Mouse (Mus musculus): ENCODE results near the gene Tpi1. TPM values are rescaled to one million over a fixed set of nuclear protein-coding genes. Genes with fewer than 3 reads are reported as not detected.
"Not testable (repeated sequence)": the region's sequence is repeated elsewhere in the genome, so short reads cannot be mapped to it uniquely, and the experiment has no call there.

Tpi1 gene
- total RNA-seq, 1 experiment from 2014 or later = 387 TPM

- DNase-seq = peak; percentile 86
These were observed 4.9 kb downstream of the Tpi1 start for GRCm38 (mm10) chr6:124809052-124809774.

DNA sequence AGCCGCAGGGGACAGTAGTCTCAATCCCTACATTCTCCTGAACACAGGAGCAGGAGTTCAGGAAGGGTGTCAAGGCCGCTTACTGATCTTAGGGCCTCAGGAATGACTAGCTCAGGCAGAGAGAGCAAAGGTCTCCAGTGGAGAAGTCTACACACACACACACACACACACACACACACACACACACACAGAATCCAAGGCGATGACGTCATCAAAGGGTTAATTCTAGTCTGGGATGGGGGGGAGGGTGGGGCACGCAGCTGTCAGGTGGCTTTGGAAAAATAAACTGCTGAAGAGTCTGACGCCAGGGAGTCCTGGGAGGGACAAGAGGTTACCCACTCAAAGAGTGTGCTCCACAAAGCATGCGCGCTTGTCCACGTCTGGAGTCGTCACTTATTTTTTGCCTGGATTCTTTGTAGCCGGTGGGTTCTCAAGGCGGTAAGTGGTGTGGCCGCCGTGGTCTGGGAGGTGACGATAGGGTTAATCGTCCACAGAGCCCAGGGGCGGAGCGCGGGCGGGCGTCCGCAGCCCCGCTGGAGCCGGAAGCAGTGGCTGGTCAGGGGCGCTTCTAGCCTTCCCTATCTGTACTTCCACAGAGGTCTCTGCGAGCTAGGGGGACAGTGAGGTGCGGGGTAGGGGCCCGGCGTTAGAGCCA lies 5.6 kb downstream of the Tpi1 start, which contains the start of gene Spsb2:
Spsb2 (plus strand) TSS at position 304 of the 655 bp plus-strand sequence.
- DNase-seq = peak; percentile 82

DNA sequence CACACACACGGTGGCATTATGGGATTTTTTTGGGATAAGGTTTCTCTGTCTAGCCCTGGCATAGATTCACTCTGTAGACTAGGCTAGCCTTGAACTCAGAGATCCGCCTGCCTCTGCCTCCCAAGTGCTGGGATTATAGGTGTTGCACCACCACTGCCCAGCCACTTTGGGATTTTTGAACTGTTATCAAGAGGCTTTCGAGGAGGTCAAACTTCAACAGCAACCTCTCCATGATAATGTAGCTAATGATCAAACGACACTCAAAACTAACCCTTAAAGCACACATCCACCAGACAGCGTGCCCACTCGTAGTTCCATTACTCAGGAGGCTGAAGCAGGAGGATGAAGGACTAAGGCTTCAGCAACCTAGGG lies 6.1 kb downstream of the Tpi1 start:
- no peak for DNase-seq

DNA sequence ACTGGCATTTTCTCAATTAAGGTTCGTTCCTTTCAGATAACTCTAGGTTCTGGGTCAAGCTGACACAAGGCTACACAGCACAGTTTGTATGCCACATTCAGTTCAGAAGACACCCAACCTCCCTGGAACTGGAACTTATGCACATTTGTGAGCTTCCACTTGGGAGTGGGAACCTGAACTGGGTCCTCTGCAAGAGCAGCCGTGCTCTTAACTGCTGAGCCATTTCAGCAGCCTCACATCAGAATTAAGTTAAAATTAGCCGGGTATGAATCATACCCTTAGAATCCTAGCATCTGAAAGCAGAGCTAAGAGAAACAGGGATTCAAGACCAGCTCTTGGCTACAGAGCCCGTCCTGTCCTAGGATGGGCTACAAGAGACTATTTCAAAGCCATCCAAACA lies 6.7 kb downstream of the Tpi1 start:
- DNase-seq = no peak

DNA sequence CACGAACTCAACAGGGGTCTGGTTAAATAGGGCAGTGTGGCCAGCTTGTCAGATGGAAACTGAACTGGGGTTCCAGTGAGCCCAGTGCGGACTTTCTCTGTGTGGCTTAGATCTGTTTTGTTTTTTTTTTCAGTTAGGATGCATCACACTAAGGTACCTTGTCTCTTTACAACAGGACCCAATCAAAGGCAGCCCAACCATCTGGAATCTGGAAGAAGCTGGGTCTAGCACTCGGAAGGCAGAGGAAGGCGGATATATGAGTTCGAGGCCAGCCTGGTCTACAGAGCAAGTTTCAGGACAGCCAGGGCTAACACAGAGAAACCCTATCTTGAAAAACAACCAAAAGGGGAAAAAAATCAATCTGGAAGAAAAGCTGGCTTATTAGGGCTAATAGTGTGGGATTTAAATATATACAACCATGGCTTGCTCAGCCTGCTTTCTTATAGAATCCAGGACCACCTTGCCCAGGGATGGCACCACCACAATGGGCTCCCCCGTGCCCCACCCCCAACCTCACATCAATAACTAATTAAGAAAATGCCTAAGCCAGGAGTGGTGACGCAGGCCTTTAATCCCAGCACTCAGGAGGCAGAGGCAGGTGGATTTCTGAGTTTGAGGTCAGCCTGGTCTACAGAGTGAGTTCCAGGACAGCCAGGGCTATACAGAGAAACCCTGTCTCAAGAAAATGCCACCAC lies 7.5 kb downstream of the Tpi1 start:
- DNase-seq = no peak

GRCm38 (mm10) chr6:124805341-124806321 lies 8.5 kb downstream of the Tpi1 start:
- peak; percentile 97 for DNase-seq

GRCm38 (mm10) chr6:124804341-124804740 lies 9.8 kb downstream of the Tpi1 start:
- DNase-seq = no peak

GRCm38 (mm10) chr6:124803691-124804090 lies 10.4 kb downstream of the Tpi1 start:
- not testable (repeated sequence) for DNase-seq

DNA sequence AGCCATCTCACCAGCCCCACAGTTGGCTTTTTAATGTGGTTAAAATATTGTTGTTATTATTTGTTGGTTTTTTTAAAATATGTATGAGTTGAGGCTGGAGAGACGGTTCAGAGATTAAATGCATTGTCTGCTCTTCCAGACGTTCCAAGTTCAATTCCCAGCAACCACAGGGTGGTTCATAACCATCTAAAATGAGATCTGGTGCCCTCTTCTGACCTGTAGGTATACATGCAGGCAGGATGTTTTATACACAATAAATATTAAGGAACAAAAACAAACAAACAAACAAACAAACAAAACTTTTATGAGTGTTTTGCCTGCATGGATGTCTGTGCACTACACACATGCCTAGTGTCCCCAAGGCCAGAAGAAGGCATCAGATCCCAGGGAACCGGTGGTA lies 11.0 kb downstream of the Tpi1 start:
- no peak for DNase-seq

DNA sequence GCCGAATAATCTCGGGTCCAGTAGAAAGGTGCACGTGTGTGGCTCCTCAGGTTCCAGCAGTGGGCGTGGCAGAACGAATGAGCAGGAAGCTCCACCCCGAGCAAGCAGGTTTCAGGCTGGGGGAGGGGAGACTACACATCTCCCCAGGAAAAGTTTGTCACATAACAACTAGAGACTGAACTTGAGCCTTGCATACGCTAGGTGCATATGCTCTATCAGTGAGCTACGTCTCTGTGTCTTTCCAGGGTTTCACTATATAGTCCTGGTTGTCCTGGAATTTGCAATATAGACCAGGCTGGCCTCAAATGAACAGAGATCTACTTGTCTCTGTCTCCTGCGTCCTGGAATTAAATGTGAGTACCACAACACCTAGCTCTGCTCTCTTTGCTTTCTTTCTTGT lies 11.7 kb downstream of the Tpi1 start:
- not testable (repeated sequence) for DNase-seq

GRCm38 (mm10) chr6:124796200-124796599 lies 17.9 kb downstream of the Tpi1 start:
- DNase-seq = no peak

- DNase-seq = no peak
These were observed 18.3 kb downstream of the Tpi1 start for GRCm38 (mm10) chr6:124795781-124796180.

DNA sequence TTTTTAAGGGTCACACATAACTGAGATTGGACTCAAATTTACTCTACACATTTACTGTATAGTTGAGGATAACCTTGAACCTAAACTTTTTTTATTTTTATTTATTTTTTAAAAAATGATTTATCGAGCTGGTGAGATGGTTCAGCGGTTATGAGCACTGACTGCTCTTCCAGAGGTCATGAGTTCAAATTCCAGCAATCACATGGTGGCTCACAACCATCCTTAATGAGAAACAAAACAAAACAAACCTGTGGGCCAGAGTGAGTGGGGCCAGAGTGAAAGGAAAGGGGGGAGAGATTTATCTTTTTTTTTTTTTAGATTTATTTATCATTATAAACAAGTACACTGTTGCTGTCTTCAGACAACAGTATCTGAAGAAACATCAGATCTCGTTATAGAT lies 22.2 kb downstream of the Tpi1 start:
- no peak for DNase-seq

DNA sequence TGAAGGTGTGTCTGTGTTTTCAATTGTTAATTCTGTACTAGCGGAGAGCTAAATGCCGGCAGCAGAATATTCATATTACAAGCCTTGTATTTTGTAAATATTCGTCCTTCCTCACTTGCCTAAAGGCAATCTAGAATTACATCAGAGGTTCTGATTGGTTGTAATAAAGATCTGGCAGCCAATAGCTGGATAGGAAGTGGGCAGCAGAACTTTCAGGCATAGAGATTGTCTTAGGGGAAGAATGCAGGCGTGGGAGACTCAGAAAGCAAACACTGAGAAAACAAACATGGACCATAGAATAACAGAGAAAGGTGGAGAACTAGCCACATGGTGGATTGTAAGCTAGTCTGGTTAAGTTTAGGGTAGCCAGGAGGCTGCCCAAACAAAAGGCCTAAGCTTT lies 24.0 kb downstream of the Tpi1 start:
- no peak for DNase-seq

DNA sequence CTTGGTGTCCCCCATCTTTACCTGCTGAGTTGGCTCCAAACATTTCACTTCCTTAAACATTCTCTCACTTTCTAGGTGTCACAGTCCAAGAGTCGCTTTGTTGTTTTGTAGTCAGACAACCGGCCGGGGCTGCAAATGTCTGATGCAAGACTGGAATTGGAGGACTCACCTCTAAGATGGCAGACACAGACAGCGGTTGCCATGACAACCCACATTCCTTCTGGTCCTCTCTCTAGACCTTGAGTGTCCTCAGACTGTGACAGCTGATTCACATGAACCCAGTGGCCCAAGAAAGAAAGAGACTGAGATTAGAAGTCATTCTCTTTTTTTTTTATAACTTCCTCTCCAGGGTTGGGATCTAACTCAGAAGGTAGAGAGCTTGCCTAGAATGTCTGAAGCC lies 24.6 kb downstream of the Tpi1 start:
- no peak for DNase-seq

DNA sequence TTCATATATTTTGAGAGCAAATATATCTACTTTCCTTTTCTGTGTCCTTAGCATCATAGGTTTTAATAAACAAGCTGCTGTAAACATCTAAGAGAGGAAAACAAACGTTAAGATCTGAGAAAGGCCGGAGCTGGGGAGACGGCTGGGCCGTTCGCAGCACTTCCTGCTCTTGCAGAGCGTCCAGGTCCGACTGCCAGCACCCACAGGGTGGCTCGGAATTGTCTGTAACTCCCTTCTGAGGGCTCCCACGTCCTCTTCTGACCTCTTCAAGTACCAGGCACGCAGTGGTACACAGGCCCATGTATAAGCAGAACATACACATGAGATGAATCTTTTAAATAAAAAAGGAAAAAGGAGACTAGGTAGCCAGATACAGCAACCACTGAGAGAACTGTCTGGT lies 26.4 kb downstream of the Tpi1 start:
- DNase-seq = no peak

GRCm38 (mm10) chr6:124786756-124787420 lies 27.2 kb downstream of the Tpi1 start:
- no peak for DNase-seq

DNA sequence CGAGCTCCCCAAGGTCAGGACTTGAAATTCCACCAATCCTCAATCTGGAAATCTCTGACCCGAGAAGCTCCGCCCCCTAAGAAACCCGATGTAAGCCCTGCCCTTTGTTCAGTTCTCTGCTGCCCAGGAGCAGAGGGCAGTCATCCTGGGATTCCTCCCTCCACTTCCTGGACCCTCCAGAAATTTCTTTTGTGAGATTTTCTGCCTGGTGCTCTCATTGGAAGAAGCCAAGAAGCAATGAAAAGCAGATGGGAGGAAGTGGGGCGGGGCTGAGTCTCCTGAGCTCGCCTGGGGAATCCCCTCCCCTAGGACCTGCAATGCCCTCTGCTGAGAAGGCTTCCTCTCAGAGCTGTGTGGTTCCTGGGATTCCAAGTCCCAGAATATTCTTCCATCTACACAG lies 31.7 kb downstream of the Tpi1 start:
- DNase-seq = no peak

DNA sequence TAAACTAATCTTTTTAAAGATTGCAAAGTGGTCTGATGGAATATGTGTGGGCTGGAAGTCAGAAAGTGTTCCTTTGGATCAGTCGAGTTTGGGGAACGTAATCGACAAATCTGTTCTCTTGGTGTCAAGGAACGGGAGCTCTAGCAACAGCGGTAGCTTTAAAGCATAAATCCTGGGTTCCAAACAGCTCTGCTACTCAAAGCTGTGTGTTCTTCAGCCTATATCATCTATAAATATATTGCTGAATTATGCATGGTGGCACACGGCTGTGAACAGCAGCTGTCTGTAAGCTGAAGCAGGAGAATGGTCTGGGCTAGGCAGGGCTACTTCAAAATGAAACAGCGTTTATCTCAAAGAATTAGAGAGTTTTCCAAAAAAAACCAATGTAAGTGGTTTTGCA lies 33.2 kb downstream of the Tpi1 start:
- DNase-seq = no peak

DNA sequence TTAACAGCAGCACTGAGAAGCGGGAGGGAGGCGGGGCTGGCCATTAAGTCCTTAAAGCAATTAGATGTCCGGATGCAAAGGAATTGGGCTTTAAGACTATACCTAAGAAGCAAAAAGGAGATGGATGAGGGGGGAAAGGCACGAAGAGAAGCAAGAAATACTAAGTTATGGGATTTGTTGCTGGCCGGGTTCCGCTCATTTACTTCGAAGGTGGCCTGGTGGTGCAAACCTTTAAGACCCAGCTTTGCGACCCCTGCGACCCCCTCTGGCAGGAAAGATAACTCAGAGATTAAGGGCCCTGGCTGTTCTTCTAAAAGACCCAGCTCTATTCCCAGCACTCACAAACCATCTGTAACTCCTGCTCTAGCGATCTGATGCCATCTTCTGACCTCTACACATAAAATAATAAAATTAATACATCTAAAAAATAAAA lies 34.1 kb downstream of the Tpi1 start:
- no peak for DNase-seq

GRCm38 (mm10) chr6:124779222-124779983 lies 34.7 kb downstream of the Tpi1 start, which contains the start of gene Lrrc23:
TSS of gene Lrrc23 (minus strand) at chr6:124779727.
- DNase-seq = no peak

All from adrenal gland, postnatal 25 days (tissue).